Mouse (Mus musculus): ENCODE results near the gene Kif3a. TPM values are rescaled to one million over a fixed set of nuclear protein-coding genes. Genes with fewer than 3 reads are reported as not detected.
A peak's percentile ranks its signal among the peaks of the same experiment; 100 is the strongest.
"Not testable (repeated sequence)": the region's sequence is repeated elsewhere in the genome, so short reads cannot be mapped to it uniquely, and the experiment has no call there.

The Kif3a gene
- polyA plus RNA-seq, 1 experiment: 12.2 TPM

- H3K4me1 ChIP-seq (ENCODE audit: control insufficient read depth, insufficient read depth, insufficient read length, low read length): peaks cover 34% of the 10 kb centered on the region
- no peak overlapping the region for H3K27ac ChIP-seq (replicated peaks; ENCODE audit: low read depth, low read length)
Observed at GRCm38 (mm10) chr11:53530001-53530400, 37.2 kb upstream of the Kif3a start.

GRCm38 (mm10) chr11:53531578-53532230, 35.5 kb upstream of the Kif3a start:
- Histone ChIP-seq H3K4me3 (ENCODE audit: insufficient read depth, low read depth, low read length) (no peak overlapping the region), H3K27ac (replicated peaks; ENCODE audit: low read depth, low read length) (peak overlapping the region; percentile 47; the same call in 1 of the 2 replicates), H3K4me1 (ENCODE audit: control insufficient read depth, insufficient read depth, insufficient read length, low read length) (peaks cover 20% of the 10 kb centered on the region)

More at GRCm38 (mm10) chr11:53530001-53530400, 37.2 kb upstream of the Kif3a start:
- no peak overlapping the region for H3K4me3 ChIP-seq (ENCODE audit: insufficient read depth, low read depth, low read length)

GRCm38 (mm10) chr11:53532231-53532620, 35.0 kb upstream of the Kif3a start:
- no peak overlapping the region for H3K27ac ChIP-seq (replicated peaks; ENCODE audit: low read depth, low read length)
- peaks cover 20% of the 10 kb centered on the region for H3K4me1 ChIP-seq (ENCODE audit: control insufficient read depth, insufficient read depth, insufficient read length, low read length)

GRCm38 (mm10) chr11:53539002-53539491, 28.1 kb upstream of the Kif3a start:
- H3K4me3 ChIP-seq (ENCODE audit: insufficient read depth, low read depth, low read length): no peak overlapping the region
- no peak overlapping the region for H3K27ac ChIP-seq (replicated peaks; ENCODE audit: low read depth, low read length)
- H3K4me1 ChIP-seq (ENCODE audit: control insufficient read depth, insufficient read depth, insufficient read length, low read length): 0 out of 2 replicates have a peak, but pooled peaks cover 2% of the 10 kb centered on the region

More at GRCm38 (mm10) chr11:53532231-53532620, 35.0 kb upstream of the Kif3a start:
- H3K4me3 ChIP-seq (ENCODE audit: insufficient read depth, low read depth, low read length): no peak overlapping the region

GRCm38 (mm10) chr11:53540394-53540793, 26.8 kb upstream of the Kif3a start:
- Histone ChIP-seq H3K27ac (replicated peaks; ENCODE audit: low read depth, low read length) (no peak overlapping the region), H3K4me1 (ENCODE audit: control insufficient read depth, insufficient read depth, insufficient read length, low read length) (0 out of 2 replicates have a peak, but pooled peaks cover 2% of the 10 kb centered on the region), H3K4me3 (ENCODE audit: insufficient read depth, low read depth, low read length) (no peak overlapping the region)

- no peak overlapping the region for H3K27ac ChIP-seq (replicated peaks; ENCODE audit: low read depth, low read length)
- H3K4me1 ChIP-seq (ENCODE audit: control insufficient read depth, insufficient read depth, insufficient read length, low read length): 0 out of 2 replicates have a peak, but pooled peaks cover 2% of the 10 kb centered on the region
- no peak overlapping the region for H3K4me3 ChIP-seq (ENCODE audit: insufficient read depth, low read depth, low read length)
Observed at GRCm38 (mm10) chr11:53541222-53541621, 26.0 kb upstream of the Kif3a start.

- no peak overlapping the region for H3K27ac ChIP-seq (replicated peaks; ENCODE audit: low read depth, low read length)
- H3K4me3 ChIP-seq (ENCODE audit: insufficient read depth, low read depth, low read length): no peak overlapping the region
- 0 out of 2 replicates have a peak, but pooled peaks cover 2% of the 10 kb centered on the region for H3K4me1 ChIP-seq (ENCODE audit: control insufficient read depth, insufficient read depth, insufficient read length, low read length)
Observed at GRCm38 (mm10) chr11:53543021-53543420, 24.2 kb upstream of the Kif3a start.

- 0 out of 2 replicates have a peak, but pooled peaks cover 2% of the 10 kb centered on the region for H3K4me1 ChIP-seq (ENCODE audit: control insufficient read depth, insufficient read depth, insufficient read length, low read length)
- no peak overlapping the region for H3K27ac ChIP-seq (replicated peaks; ENCODE audit: low read depth, low read length)
- no peak overlapping the region for H3K4me3 ChIP-seq (ENCODE audit: insufficient read depth, low read depth, low read length)
Observed at GRCm38 (mm10) chr11:53546271-53546670, 20.9 kb upstream of the Kif3a start.

GRCm38 (mm10) chr11:53547566-53547965, 19.6 kb upstream of the Kif3a start:
- no peak overlapping the region for H3K27ac ChIP-seq (replicated peaks; ENCODE audit: low read depth, low read length)
- 0 out of 2 replicates have a peak, but pooled peaks cover 2% of the 10 kb centered on the region for H3K4me1 ChIP-seq (ENCODE audit: control insufficient read depth, insufficient read depth, insufficient read length, low read length)
- H3K4me3 ChIP-seq (ENCODE audit: insufficient read depth, low read depth, low read length): no peak overlapping the region

- Histone ChIP-seq H3K4me1 (ENCODE audit: control insufficient read depth, insufficient read depth, insufficient read length, low read length) (no peaks in the 10 kb centered on the region), H3K4me3 (ENCODE audit: insufficient read depth, low read depth, low read length) (no peak overlapping the region), H3K27ac (replicated peaks; ENCODE audit: low read depth, low read length) (no peak overlapping the region)
Observed at GRCm38 (mm10) chr11:53548036-53548605, 19.1 kb upstream of the Kif3a start.

GRCm38 (mm10) chr11:53550714-53551113, 16.5 kb upstream of the Kif3a start:
- Histone ChIP-seq H3K27ac (replicated peaks; ENCODE audit: low read depth, low read length) (no peak overlapping the region), H3K4me3 (ENCODE audit: insufficient read depth, low read depth, low read length) (no peak overlapping the region), H3K4me1 (ENCODE audit: control insufficient read depth, insufficient read depth, insufficient read length, low read length) (no peaks in the 10 kb centered on the region)

- Histone ChIP-seq H3K27ac (replicated peaks; ENCODE audit: low read depth, low read length) (no peak overlapping the region), H3K4me3 (ENCODE audit: insufficient read depth, low read depth, low read length) (no peak overlapping the region), H3K4me1 (ENCODE audit: control insufficient read depth, insufficient read depth, insufficient read length, low read length) (no peaks in the 10 kb centered on the region)
Observed at GRCm38 (mm10) chr11:53551754-53552153, 15.4 kb upstream of the Kif3a start.

GRCm38 (mm10) chr11:53556529-53556928, 10.7 kb upstream of the Kif3a start:
- not testable (repeated sequence) for H3K27ac ChIP-seq (replicated peaks; ENCODE audit: low read depth, low read length); H3K4me3 ChIP-seq (ENCODE audit: insufficient read depth, low read depth, low read length); H3K4me1 ChIP-seq (ENCODE audit: control insufficient read depth, insufficient read depth, insufficient read length, low read length)

GRCm38 (mm10) chr11:53557992-53558391, 9.2 kb upstream of the Kif3a start:
- not testable (repeated sequence) for H3K27ac ChIP-seq (replicated peaks; ENCODE audit: low read depth, low read length); H3K4me1 ChIP-seq (ENCODE audit: control insufficient read depth, insufficient read depth, insufficient read length, low read length); H3K4me3 ChIP-seq (ENCODE audit: insufficient read depth, low read depth, low read length)

- H3K4me1 ChIP-seq (ENCODE audit: control insufficient read depth, insufficient read depth, insufficient read length, low read length); H3K4me3 ChIP-seq (ENCODE audit: insufficient read depth, low read depth, low read length); H3K27ac ChIP-seq (replicated peaks; ENCODE audit: low read depth, low read length): not testable (repeated sequence)
Observed at GRCm38 (mm10) chr11:53559980-53560379, 7.2 kb upstream of the Kif3a start.

GRCm38 (mm10) chr11:53561986-53562385, 5.2 kb upstream of the Kif3a start:
- Histone ChIP-seq H3K4me3 (ENCODE audit: insufficient read depth, low read depth, low read length) (no peak overlapping the region), H3K27ac (replicated peaks; ENCODE audit: low read depth, low read length) (no peak overlapping the region), H3K4me1 (ENCODE audit: control insufficient read depth, insufficient read depth, insufficient read length, low read length) (no peaks in the 10 kb centered on the region)

Data from brown adipose tissue, adult 24 weeks (tissue).